Mouse (Mus musculus) liver, adult 2 months (tissue): ENCODE data around the gene Bcar3.

Experiments
- CTCF ChIP-seq: fragments of 200-500 bp; IDR thresholded peaks from 2 replicates; pipeline ENCODE4 v1.5.1; 2011; ENCODE audit warnings: low read depth, low read length, control low read depth
- POLR2A ChIP-seq: fragments of 200-500 bp; IDR thresholded peaks from 2 replicates; pipeline ENCODE4 v1.6.1; 2011; ENCODE audit warnings: low read length, control low read depth; ENCODE audit not compliant: insufficient read depth; ENCODE audit errors: extremely low read depth

DNA sequence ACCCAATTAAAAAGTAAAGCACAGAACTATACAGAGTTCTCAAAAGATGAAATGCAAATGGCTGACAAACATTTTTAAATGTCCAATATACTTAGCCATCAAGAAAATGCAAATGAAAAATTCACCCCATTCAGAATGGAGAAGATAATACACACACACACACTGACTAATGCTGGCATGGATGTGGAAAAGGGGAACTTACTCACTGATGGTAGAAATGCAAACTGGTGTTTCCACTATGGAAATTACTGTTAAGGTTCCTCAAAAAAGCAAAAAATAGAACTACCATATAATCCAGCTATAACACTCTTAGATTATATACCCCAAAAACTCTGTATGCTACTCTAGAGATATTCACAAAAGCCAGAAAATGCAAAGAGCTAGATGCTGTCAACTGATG is 283.4 kb downstream of the Bcar3 start:
- TF ChIP-seq CTCF (no peak), POLR2A (no peak)
